Mouse (Mus musculus) heart, postnatal 25 days (tissue): ENCODE data around the gene Otop2. TPM values are rescaled to one million over a fixed set of nuclear protein-coding genes. Genes with fewer than 3 reads are reported as not detected.

Experiments
- DNase-seq: peaks from one replicate; pipeline ENCODE4 v3.0.0; 2022; ENCODE audit warnings: low spot score
- intact Hi-C: fragments of 180-260 bp; cut with DNase I; formaldehyde crosslinking; loops from one replicate; pipeline ENCODE4 v1.15.1; 2025
- total RNA-seq, 2 experiments: library from RNA; stranded (reverse); gene quantifications; 2 replicates each; pipeline ENCODE4 v1.2.3; 2021

Otop2 gene
- total RNA-seq, 2 experiments from 2014 or later = not detected

DNA sequence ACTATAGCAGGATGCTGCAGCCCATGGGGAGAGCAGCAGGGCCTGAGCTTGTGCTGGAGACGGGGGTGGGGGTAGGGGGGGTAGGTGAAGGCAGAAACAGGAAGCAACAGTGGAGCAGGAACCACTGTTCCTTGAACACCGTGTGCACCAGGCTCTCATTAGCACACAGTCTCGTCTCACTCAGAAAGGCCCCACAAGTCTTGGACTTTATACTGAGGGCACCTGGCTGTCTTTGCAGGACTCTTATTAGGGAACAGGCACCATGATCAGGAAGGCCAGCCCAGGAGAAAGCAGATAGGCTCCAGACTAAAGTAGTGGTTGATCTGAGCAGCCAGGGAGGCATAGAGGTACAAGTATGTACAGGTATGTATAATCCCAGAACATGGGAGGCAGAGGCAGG lies 30.4 kb downstream of the Otop2 start:
- no peak for DNase-seq
- intact Hi-C loops = no loop called here

GRCm38 (mm10) chr11:115337826-115338225 lies 30.9 kb downstream of the Otop2 start:
- intact Hi-C loops = no loop called here
- no peak for DNase-seq

DNA sequence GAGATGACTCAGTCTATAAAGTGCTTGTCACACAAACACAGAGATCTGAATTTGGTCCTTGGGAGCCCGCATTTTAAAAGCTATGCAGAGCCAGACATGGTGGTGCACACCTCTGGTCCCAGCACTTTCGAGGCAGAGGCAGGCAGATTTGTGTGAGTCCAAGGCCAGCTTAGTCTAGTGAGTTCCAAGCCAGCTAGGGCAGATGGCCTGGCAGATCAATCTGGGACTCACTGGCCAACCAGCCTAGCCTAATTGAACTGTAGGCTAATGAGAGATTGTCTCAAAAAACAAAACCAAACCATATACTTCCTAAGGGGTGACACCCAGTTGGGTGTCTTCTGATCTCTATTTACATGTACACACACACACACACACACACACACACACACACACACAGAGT lies 34.3 kb downstream of the Otop2 start:
- intact Hi-C loops = no loop called here
- DNase-seq = no peak

DNA sequence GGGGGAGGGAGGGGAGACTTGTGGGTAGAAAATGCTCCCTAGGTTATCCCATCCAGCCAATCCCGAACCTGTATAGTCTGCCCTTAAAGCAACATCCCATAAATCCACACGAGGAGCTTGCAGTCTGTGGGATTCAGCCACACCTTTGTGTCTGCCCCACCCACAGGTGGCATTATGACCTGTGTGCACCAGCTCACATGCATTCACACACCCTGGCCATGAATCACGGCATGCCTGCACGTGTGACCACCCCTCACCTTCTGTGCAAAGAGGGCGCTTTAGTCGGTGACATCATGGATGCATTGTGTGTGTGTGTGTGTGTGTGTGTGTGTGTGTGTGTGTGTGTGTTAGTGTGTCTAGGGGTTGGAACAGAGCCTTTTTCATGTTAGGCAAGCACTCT lies 34.9 kb downstream of the Otop2 start:
- no peak for DNase-seq
- intact Hi-C loops = no loop called here

DNA sequence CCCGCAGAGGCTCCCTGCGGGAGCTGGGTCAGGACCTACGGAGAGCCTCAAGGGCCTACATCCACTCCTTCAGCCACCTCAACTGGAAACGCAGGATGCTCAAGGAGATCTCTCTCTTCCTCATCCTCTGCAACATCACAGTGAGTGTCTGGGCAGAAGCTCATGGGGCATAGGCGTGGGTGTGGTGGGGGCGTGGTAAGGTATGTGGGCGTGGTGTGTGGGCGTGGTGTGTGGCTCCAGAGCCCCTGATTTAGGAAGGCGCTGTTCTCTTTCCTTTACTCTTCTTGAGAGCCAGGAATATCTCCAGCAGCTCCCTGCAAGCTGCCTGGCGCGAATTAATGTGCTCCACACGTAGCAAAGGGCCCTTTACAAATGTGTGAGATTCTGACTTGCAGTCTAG lies 38.0 kb downstream of the Otop2 start:
- DNase-seq = no peak
- intact Hi-C loops = no loop called here

- intact Hi-C loops = no loop called here
- DNase-seq = no peak
These were observed 38.6 kb downstream of the Otop2 start for GRCm38 (mm10) chr11:115345515-115345914.

DNA sequence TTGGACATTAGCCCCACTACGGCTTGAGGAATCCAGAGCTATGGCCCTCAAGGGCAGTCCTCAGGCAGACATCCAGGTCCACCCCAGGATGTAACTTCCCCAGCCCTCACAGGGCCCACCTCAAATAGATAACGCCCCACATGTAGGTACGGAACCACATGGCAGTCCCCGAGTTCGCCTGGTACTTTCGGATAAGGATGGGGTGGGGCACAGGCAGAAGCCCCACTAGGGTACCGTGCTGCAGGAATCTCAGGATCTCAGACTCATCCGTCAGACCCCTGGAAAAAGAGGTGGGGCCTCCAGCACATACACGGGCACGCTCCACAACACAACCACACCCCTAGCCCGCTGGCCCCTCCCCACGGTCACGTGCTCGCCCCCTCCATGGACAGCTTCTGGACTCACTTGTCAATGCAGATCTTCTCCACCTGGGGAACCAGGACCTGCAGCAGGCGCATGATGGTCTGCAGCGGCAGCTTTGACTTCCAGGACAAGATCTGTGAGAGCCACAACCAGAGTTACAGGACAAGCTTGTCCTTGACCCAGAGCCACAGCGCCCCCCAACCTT lies 41.8 kb downstream of the Otop2 start:
- intact Hi-C loops = no loop called here
- no peak for DNase-seq

- intact Hi-C loops = loop anchor here (5.0 kb wide), 1 partner anchor 148 kb away; no protein-coding TSS in a partner anchor
- DNase-seq = no peak
These were observed 43.0 kb downstream of the Otop2 start for GRCm38 (mm10) chr11:115349976-115350375.

GRCm38 (mm10) chr11:115353375-115353774 lies 46.4 kb downstream of the Otop2 start:
- DNase-seq = no peak
- intact Hi-C loops = loop anchor here (5.0 kb wide), 1 partner anchor 151 kb away; no protein-coding TSS in a partner anchor

GRCm38 (mm10) chr11:115354183-115354582 lies 47.2 kb downstream of the Otop2 start:
- no peak for DNase-seq
- intact Hi-C loops = loop anchor here (1.0 to 5.0 kb wide), 2 partner anchors 32 to 152 kb away; partner anchors contain the start of gene Ush1g

- intact Hi-C loops = loop anchor here (1.0 to 5.0 kb wide), 3 partner anchors 54 to 115 kb away; no protein-coding TSS in a partner anchor
These were observed 51.5 kb downstream of the Otop2 start for GRCm38 (mm10) chr11:115358468-115358867.

DNA sequence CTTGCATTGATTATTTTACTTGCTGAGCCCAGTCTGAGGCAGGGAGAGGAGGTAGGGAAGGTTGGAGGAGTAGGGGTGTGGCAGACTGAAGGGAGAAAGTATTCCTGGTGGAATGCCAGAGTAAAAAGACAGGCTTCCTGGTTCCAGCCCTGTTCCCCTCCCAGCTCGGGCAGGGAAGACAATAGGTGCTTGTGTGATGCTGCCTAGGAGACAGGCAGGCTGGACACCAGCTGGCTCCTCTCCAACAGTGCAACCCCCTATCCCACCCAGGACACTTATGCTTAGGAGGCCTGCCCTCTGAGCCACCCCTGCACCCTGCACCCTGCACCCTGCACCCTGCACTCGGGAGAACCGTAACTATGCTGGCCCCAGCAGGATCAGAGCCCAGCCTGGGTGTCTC lies 52.3 kb downstream of the Otop2 start:
- intact Hi-C loops = loop anchor here (2.0 to 5.0 kb wide), 2 partner anchors 54 to 68 kb away; no protein-coding TSS in a partner anchor
- DNase-seq = no peak

More at GRCm38 (mm10) chr11:115358468-115358867, 51.5 kb downstream of the Otop2 start:
- DNase-seq = no peak

- no peak for DNase-seq
- intact Hi-C loops = loop anchor here (2.0 to 5.0 kb wide), 2 partner anchors 53 to 68 kb away; no protein-coding TSS in a partner anchor
These were observed 52.8 kb downstream of the Otop2 start for GRCm38 (mm10) chr11:115359726-115360125.

- DNase-seq = no peak
- intact Hi-C loops = no loop called here
These were observed 57.2 kb downstream of the Otop2 start for GRCm38 (mm10) chr11:115364136-115364535.

- intact Hi-C loops = no loop called here
- DNase-seq = no peak
These were observed 59.2 kb downstream of the Otop2 start for GRCm38 (mm10) chr11:115366039-115366705.

GRCm38 (mm10) chr11:115366706-115367394 lies 59.9 kb downstream of the Otop2 start:
- intact Hi-C loops = no loop called here
- DNase-seq = no peak

DNA sequence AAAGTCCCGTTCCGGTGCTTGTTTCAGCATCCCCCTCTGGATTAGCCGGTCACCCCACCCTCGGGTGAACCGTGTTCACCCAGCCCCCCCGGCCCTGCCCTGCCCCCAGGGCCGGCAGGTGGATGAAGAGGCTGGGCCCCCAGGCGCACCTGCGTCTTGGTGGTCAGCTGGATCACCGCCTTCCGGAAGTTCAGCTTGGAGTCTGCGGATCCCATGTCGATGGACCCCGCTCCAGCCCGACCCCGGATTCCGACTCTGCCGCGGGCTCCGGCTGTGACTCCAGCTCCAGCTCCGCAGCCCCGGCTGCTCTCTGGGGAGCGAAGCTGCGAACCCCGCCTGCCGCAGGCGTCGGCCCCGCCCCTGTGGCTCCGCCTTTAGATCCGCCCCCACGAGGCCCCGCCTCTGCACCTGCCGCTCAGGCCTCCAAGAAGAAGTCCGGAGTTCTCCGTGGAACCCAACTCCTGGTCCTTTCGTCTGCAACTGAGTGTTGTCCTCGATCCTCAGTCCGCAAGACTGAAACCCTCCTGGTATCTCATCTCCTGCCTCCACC lies 60.5 kb downstream of the Otop2 start, which contains the start of gene Hid1:
Gene Hid1 (minus strand): TSS at position 362 of the 550 bp plus-strand sequence.
- peak; percentile 69 for DNase-seq
- intact Hi-C loops = no loop called here

DNA sequence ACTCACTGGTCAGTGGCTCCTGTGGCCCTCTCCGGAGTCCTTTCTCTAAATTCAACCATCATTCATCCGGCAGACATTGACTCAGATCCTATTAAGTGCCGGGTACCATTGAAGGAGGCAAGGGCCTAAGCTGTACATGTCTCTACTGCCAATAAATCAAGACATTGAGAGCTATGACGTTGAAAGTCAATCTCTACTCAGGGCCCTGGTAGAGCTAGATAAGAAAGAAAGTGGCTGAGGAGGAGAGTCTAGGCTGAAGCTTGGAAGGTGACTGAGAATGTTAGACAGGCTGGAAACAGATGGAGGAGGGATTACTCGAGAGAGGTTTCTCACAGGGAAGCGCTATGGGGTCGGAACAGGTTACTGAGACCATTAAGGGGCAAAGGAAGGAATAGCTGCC lies 63.4 kb downstream of the Otop2 start:
- intact Hi-C loops = no loop called here
- DNase-seq = no peak

- no peak for DNase-seq
- intact Hi-C loops = no loop called here
These were observed 64.4 kb downstream of the Otop2 start for GRCm38 (mm10) chr11:115371354-115371753.

GRCm38 (mm10) chr11:115372015-115372414 lies 65.1 kb downstream of the Otop2 start:
- no peak for DNase-seq
- intact Hi-C loops = no loop called here
